Mouse (Mus musculus) midbrain, embryonic 12.5 days (tissue): Measurements from ENCODE around the gene Cope. TPM values are rescaled to one million over a fixed set of nuclear protein-coding genes. Genes with fewer than 3 reads are reported as not detected.

ENCODE experiments used
- ATAC-seq: fragments of 200-750 bp; cut with Nextera tagmentation; 2 replicates; pipeline ENCODE4 v1.8.0; 2017; ENCODE audit warnings: low read depth, moderate TSS enrichment, moderate library complexity; ENCODE audit not compliant: low FRiP score
- H3K27ac ChIP-seq: fragments of 300-500 bp; sonication (generic); replicated peaks from 2 replicates; pipeline ENCODE4 v1.5.1; 2016; ENCODE audit warnings: mild to moderate bottlenecking
- H3K27me3 ChIP-seq: fragments of 300-500 bp; sonication (generic); 2 replicates; pipeline ENCODE4 v1.6.1; 2016; ENCODE audit warnings: mild to moderate bottlenecking
- H3K36me3 ChIP-seq: fragments of 300-500 bp; sonication (generic); 2 replicates; pipeline ENCODE4 v1.6.1; 2016
- H3K4me1 ChIP-seq: fragments of 300-500 bp; sonication (generic); 2 replicates; pipeline ENCODE4 v1.6.1; 2016
- H3K4me2 ChIP-seq: fragments of 300-500 bp; sonication (generic); replicated peaks from 2 replicates; pipeline ENCODE4 v1.6.1; 2016; ENCODE audit warnings: mild to moderate bottlenecking, moderate library complexity
- H3K4me3 ChIP-seq: fragments of 300-500 bp; sonication (generic); 2 replicates; pipeline ENCODE4 v1.5.1; 2016; ENCODE audit warnings: mild to moderate bottlenecking
- H3K9ac ChIP-seq: fragments of 300-500 bp; sonication (generic); replicated peaks from 2 replicates; pipeline ENCODE4 v1.6.1; 2016; ENCODE audit warnings: mild to moderate bottlenecking, moderate library complexity
- H3K9me3 ChIP-seq: fragments of 300-500 bp; sonication (generic); 2 replicates; pipeline ENCODE4 v1.6.1; 2016; ENCODE audit warnings: mild to moderate bottlenecking
- WGBS: fragments of 180-500 bp; shearing (Covaris S2); methylation state at CpG from one replicate; pipeline ENCODE4 v1.1.7; 2016; 5-methylcytosine and 5-hydroxymethylcytosine counted together
- polyA plus RNA-seq: library from polyadenylated mRNA; unstranded; fragments of >200 nt; fragmentation: Nextera tagmentation; extraction: Ambion mirVana; gene quantifications from 2 replicates; pipeline ENCODE4 v1.2.1, GENCODE M21; 2016

Cope gene
- polyA plus RNA-seq, 1 experiment from 2014 or later, result 235 TPM

DNA sequence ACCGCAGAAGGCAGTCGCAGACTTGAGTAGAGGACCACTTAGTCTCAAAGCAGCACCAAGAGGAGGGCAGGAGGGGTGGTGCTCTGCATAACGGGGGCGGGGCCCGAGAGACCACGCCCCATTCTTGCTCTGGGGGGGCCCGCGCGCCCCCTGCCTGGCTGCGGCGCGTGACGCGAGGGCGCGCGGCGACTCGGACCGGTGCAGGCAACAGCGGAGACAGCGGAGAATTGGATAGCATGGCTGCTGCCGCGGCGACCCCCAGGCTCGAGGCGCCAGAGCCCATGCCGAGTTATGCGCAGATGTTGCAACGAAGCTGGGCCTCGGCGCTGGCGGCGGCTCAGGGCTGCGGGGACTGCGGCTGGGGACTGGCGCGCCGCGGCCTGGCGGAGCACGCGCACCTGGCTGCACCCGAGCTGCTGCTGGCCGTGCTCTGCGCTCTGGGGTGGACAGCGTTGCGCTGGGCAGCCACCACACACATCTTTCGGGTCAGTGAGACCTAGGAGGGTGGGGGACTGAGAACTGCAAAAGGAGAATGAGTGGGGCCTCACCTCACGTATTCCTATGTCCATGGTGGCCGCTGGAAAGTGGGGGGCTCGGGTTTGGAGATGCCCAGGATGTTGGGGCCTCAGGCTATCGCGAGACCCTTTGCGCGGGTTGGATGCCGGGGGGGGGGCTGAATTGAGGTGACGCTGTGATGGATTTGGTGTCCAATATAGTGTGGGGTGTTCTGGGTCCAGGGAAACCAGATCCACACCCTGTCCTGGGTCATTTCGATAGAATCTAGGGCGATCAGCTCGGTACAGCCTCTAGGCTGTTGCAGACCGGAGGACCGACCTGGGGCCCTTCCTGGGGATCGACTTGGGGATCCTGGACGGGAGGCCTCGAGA is 13.5 kb downstream of the Cope start, which contains the start of gene Cers1:
Gene Cers1 (plus strand): TSS at position 152 of the 887 bp plus-strand sequence.
- peaks cover 30% of the 10 kb centered on the region for H3K36me3 ChIP-seq
- H3K27ac ChIP-seq, result peak within 1 kb of the TSS; percentile 92
- peak within 1 kb of the TSS; percentile 55 for H3K4me3 ChIP-seq
- peak; percentile 59 for ATAC-seq
- no peaks in the 10 kb centered on the region for H3K9me3 ChIP-seq
- H3K9ac ChIP-seq, result peak within 1 kb of the TSS; percentile 80
- H3K4me1 ChIP-seq, result peaks cover 38% of the 10 kb centered on the region
- 2% methylated on average over 64 of the region's 66 CpGs for WGBS
- peak within 1 kb of the TSS; percentile 72 for H3K4me2 ChIP-seq
- peaks cover 10% of the 10 kb centered on the region for H3K27me3 ChIP-seq

DNA sequence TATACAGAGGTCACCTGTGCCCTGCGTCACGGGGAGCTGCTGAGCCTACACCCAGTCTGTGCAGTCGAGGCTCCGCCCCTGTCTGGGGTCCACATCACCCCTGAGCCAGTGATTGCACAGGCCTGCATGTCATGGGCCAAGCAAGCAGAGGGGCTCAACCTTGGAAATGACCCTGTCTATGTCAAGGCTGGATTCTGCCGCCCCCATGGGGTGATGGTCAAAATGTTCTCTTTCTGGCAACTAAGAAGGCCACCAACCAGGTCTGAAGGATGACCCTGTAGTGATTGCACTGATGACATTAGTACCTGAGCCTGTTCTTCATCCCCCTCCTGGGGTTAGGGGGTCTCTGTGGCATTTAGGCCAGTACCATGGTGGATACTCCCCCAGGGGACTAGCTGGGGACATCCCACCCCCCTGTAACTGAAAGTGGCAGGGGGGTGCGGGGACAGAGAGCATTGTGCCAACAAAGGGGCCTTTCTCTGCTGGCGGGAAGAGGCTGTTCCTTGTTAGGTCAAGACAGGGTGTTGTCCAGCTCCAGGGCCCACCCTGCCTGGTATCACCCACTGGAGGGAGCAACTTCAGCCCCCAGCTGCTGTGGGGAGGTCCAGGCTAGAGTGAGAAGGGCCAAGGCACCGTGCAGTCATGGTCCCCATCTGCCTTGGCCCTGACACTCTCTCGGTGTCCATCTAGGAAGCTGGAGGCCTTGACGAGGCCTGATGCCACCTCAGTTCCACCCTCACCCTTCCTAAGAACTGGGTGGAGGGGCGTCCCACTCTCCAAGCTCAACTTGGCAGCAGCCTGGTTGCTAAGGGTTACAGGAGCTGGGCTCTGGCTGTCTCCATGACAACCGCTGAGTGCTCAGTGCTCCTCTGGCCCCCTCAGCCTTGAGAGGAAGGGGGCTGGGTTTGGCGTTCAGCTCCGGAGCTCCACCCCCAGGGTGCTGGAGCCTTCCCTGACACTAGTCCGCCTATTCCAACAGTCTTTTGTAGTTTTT is 14.5 kb downstream of the Cope start:
- Histone ChIP-seq H3K27ac (peak overlapping the region; percentile 92), H3K9ac (peak overlapping the region; percentile 80), H3K27me3 (peaks cover 10% of the 10 kb centered on the region), H3K4me2 (peak overlapping the region; percentile 72), H3K4me1 (peaks cover 38% of the 10 kb centered on the region), H3K9me3 (no peaks in the 10 kb centered on the region), H3K36me3 (peaks cover 20% of the 10 kb centered on the region), H3K4me3 (peak overlapping the region; percentile 55)
- 6% methylated on average over 14 of the region's 15 CpGs for WGBS
- ATAC-seq, result peak; percentile 91

DNA sequence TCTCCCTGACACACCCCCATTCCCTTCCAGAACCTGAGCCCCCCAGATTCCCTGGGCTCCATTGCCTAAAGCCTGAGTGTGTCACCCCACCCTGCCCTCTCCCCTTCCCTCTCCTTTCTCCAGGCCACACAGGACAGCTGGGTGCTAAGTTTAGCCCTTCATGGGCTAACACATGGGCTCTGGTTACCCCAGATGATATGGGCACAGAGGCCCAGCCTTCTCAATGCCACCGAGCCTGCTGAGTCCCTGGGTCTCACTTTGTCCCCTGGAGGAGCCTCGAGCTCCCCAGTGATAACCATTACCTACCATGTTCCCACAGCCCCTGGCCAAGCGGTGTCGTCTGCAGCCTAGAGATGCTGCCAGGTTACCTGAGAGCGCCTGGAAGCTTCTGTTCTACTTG is 15.6 kb downstream of the Cope start:
- Histone ChIP-seq H3K27me3 (peaks cover 10% of the 10 kb centered on the region), H3K9ac (peak overlapping the region; percentile 57; the same call in 1 of the 2 replicates), H3K27ac (peak overlapping the region; percentile 92), H3K4me3 (0 out of 2 replicates have a peak overlapping the region, but pooled peaks have one; percentile 55), H3K4me1 (peaks cover 38% of the 10 kb centered on the region), H3K9me3 (no peaks in the 10 kb centered on the region), H3K36me3 (peaks cover 10% of the 10 kb centered on the region), H3K4me2 (peak overlapping the region; percentile 72)
- 81% methylated on average over 5 of the region's 5 CpGs for WGBS
- ATAC-seq, result no peak

DNA sequence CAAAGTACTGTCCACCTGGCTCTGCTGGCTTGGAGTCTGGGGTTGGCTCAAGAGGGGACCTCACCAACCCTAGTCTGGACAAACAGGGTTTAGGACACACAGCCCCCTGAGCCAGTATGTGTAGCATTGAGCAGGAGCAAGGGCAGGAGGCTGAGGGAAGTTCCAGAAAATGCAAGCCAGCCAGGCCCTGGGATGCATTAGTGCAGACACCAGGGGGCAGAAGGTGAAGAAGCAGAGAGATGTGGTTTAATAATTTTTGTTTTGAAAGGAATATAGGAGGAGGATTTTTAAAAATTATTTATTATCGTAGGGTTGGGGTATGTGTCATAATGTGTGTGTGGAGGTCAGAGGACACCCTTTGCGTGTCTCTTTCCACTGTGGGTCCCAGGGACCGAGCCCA is 21.4 kb downstream of the Cope start:
- H3K9me3 ChIP-seq, result no peaks in the 10 kb centered on the region
- H3K27ac ChIP-seq, result no peak overlapping the region
- H3K4me2 ChIP-seq, result no peak overlapping the region
- no peak overlapping the region for H3K4me3 ChIP-seq
- no peak overlapping the region for H3K9ac ChIP-seq
- 0 out of 2 replicates have a peak, but pooled peaks cover 1% of the 10 kb centered on the region for H3K27me3 ChIP-seq
- peaks cover 29% of the 10 kb centered on the region for H3K36me3 ChIP-seq
- 85% methylated on average over 3 of the region's 3 CpGs for WGBS
- H3K4me1 ChIP-seq, result no peaks in the 10 kb centered on the region
- no peak for ATAC-seq

DNA sequence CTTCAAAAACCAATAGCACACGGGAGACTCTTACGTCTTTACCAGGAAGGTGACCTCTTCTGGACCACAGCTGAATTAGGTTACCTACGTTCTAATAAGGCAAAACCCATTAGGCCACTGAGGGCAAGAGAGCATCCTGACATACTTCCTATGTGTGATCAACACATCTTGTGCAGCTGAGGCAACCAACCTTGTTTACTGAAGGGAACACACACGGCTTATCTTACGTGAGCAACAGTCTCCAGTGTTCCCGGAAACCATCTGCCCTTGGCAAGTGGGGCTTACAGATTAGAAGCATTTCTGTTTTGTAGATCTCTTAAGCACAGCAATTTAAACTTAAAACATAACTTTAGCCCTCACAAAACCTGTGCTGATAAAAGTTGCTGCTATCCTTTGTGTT is 25.2 kb downstream of the Cope start:
- H3K36me3 ChIP-seq, result peaks cover 41% of the 10 kb centered on the region
- no peak for ATAC-seq
- 94% methylated on average over 6 of the region's 6 CpGs for WGBS

DNA sequence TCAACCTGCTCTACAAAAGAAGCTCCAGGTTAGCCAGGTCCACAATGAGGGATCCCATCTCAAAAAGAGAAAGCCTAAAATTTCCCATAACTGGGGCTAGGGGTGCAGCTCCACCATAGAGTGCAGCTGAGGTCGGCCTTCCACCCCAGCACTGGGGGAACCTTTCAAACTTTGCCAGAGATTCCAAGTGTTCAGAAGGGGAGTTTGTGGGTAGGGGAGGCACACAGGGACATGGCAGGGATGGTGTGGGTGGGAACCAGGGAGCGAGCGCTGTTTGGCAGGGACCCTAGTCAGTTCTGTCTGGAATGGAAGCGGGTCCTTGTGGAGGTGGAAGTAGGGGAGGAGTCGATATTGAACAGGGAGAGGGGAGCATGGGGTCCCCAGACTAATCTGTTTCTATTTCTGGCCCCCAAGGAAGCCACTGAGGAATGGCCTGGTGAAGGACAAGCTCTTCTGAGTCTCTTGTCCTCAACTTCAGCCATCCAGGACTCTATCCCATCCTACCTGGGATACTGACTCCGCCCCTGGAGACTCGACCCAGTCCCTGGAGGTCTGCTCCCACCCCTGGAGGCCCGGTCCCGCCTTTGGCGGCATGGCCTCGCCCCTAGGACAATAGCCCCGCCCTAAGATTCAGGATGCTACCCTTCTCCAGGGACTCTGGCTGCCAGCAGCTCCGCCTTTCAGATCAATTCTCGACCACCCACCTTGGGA is 27.0 kb downstream of the Cope start, which contains the start of gene Gdf1:
Gene Gdf1 (plus strand): TSS at position 694 of the 711 bp plus-strand sequence.
- 20% methylated on average over 14 of the region's 14 CpGs for WGBS
- H3K4me1 ChIP-seq, result peaks cover 32% of the 10 kb centered on the region
- H3K9me3 ChIP-seq, result no peaks in the 10 kb centered on the region
- peak within 1 kb of the TSS; percentile 46 for H3K9ac ChIP-seq
- no peak within 1 kb of the TSS; the same call in 1 of the 2 replicates for H3K27ac ChIP-seq
- H3K36me3 ChIP-seq, result peaks cover 48% of the 10 kb centered on the region
- no peak for ATAC-seq
- peak within 1 kb of the TSS; percentile 18 for H3K4me3 ChIP-seq
- H3K27me3 ChIP-seq, result peaks cover 30% of the 10 kb centered on the region
- H3K4me2 ChIP-seq, result peak within 1 kb of the TSS; percentile 31

More for the DNA sequence above, 25.2 kb downstream of the Cope start:
- Histone ChIP-seq H3K4me1 (peaks cover 31% of the 10 kb centered on the region), H3K9me3 (no peaks in the 10 kb centered on the region), H3K4me2 (no peak overlapping the region), H3K27me3 (peaks cover 30% of the 10 kb centered on the region), H3K4me3 (no peak overlapping the region), H3K9ac (no peak overlapping the region), H3K27ac (no peak overlapping the region)

DNA sequence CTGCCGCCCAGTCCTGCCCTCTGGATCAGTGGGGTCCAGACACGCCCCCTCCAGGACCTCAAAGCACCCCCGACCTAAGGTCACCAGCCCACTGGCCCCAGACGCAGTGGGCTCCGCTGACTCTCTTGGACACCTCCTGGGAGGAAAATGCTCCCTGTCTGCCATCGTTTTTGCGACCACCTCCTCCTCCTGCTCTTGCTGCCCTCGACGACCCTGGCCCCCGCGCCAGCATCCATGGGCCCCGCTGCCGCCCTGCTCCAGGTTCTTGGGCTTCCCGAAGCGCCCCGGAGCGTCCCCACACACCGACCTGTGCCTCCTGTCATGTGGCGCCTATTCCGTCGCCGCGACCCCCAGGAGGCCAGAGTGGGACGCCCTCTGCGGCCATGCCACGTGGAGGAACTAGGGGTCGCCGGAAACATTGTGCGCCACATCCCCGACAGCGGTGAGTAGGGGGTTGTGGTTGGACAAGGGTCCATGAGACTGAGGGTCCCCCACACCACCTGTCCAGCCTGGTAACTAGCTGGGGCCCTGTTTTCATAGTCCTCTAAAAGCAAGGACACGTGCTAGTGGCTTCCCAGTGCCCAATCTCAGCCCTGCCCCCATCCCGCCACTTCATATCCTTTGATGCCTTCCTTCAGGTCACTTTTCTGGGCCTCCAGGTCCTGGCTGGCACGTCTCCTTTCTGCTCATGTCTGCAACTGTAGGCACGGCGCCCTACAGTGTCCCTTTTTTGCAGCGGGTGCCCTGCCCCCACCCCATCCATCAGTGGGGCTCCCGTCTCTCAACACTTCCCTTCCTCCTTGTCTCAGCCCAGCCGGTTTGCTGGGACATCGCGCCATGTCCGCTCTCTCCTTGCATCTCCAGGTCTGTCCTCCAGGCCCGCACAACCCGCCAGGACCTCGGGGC is 27.8 kb downstream of the Cope start:
- H3K36me3 ChIP-seq, result peaks cover 52% of the 10 kb centered on the region
- peaks cover 30% of the 10 kb centered on the region for H3K27me3 ChIP-seq
- H3K9ac ChIP-seq, result peak overlapping the region; percentile 46
- H3K4me1 ChIP-seq, result peaks cover 32% of the 10 kb centered on the region
- peak overlapping the region; percentile 31 for H3K4me2 ChIP-seq
- no peaks in the 10 kb centered on the region for H3K9me3 ChIP-seq
- peak; percentile 8; the same call in 1 of the 2 replicates for ATAC-seq
- WGBS, result 4% methylated on average over 45 of the region's 45 CpGs
- H3K4me3 ChIP-seq, result peak overlapping the region; percentile 18
- H3K27ac ChIP-seq, result no peak overlapping the region

DNA sequence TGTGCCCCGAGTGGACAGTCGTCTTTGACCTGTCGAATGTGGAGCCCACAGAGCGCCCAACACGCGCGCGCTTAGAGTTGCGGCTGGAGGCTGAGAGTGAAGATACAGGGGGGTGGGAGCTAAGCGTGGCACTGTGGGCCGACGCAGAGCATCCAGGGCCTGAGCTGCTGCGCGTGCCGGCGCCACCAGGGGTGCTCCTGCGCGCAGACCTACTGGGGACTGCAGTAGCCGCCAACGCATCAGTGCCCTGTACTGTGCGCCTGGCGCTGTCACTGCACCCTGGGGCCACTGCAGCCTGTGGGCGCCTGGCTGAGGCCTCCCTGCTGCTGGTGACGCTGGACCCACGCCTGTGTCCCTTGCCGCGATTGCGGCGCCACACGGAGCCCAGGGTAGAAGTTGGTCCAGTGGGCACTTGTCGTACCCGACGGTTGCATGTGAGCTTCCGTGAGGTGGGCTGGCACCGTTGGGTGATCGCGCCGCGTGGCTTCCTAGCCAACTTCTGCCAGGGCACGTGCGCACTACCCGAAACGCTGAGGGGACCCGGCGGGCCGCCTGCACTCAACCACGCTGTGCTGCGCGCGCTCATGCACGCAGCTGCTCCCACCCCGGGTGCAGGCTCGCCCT is 28.5 kb downstream of the Cope start:
- peaks cover 54% of the 10 kb centered on the region for H3K36me3 ChIP-seq
- peak overlapping the region; percentile 18 for H3K4me3 ChIP-seq
- peaks cover 30% of the 10 kb centered on the region for H3K27me3 ChIP-seq
- peak overlapping the region; percentile 46; the same call in 1 of the 2 replicates for H3K9ac ChIP-seq
- 23% methylated on average over 53 of the region's 53 CpGs for WGBS
- H3K4me2 ChIP-seq, result peak overlapping the region; percentile 31
- peaks cover 32% of the 10 kb centered on the region for H3K4me1 ChIP-seq
- no peak overlapping the region; the same call in 1 of the 2 replicates for H3K27ac ChIP-seq
- ATAC-seq, result peak; percentile 78
- H3K9me3 ChIP-seq, result no peaks in the 10 kb centered on the region

DNA sequence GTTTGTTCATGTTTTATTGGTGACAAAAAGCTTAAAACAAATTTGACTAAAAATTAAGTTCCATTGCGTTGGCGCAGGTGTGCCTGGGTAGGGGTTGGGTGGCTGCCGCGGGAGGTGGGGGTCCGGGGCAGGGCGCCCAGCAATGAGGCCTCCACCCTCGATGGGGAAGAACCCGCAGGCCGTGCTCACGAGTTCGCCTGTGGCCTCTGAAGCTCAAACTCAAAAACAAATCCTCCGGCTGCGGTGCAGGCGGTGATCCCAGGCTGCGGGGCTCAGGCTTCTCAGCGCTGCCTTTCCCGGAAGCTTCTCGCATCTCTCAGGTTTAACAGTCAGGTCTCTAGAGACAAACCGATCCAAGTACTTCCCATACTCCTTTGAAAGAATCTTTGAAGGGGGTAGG is 29.2 kb downstream of the Cope start:
- Histone ChIP-seq H3K4me2 (no peak overlapping the region), H3K27ac (no peak overlapping the region), H3K27me3 (peaks cover 30% of the 10 kb centered on the region), H3K9me3 (no peaks in the 10 kb centered on the region), H3K4me1 (peaks cover 32% of the 10 kb centered on the region), H3K9ac (no peak overlapping the region), H3K36me3 (peaks cover 61% of the 10 kb centered on the region), H3K4me3 (no peak overlapping the region)
- no peak for ATAC-seq
- 58% methylated on average over 19 of the region's 19 CpGs for WGBS
